Mouse (Mus musculus) c-Kit-negative CD71-positive TER-119-positive erythroid progenitor cells, embryonic 14.5 days (primary cell): Measurements from ENCODE around the gene Tyk2.

Source experiments
- DNase-seq: peaks from one replicate; pipeline ENCODE4 v3.0.0-alpha.2; 2013; ENCODE audit warnings: low read depth, low spot score

The Tyk2 gene

GRCm38 (mm10) chr9:21062928-21063327 lies 68.1 kb downstream of the Tyk2 start:
- DNase-seq = no peak
